Mouse (Mus musculus) 3T3-L1 (cell line): ENCODE data around the gene Fam166b.

Experiments
- DNase-seq: peaks from one replicate; pipeline ENCODE4 v3.0.0-alpha.2; 2015; ENCODE audit warnings: low read depth, low spot score

Fam166b gene

DNA sequence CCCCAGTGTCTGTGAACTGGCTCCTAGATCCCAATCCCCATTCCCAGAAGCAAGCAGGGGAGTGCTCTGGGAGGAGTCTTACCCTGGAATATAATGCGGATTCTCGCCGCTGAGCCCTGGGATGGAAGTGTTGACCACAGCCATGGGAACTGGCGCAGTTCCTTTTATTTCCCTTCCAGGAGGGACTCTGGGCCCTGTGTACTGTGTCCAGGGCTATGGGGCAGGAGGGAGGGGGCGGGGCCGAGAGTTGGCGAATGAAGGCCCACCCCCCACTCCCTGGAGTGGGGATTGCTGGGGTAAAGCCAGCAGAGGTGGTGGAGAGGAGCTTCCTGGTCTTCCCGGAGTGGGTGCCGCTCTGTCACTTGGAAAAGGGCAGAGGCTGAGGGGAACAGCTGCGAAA is at the start of gene Fam166b:
TSS of gene Fam166b (minus strand) at position 189 of the 400 bp plus-strand sequence.
- DNase-seq = no peak

DNA sequence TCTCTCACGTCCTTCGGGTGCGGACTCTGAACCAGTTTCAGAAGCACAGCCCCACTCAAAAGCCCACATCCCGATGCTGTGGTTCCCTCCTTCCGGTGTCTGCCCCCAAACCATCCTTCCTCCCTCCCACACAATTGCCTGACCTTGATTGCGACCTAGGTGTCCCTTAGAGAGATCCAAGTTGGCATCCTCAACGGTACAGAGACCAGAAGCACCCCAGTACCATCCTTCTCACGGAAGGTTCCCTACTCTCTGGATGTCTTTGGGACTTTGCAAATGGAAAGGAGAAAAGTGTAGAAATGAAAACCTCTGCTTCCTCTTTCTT is 49.6 kb upstream of the Fam166b start:
- DNase-seq = no peak

DNA sequence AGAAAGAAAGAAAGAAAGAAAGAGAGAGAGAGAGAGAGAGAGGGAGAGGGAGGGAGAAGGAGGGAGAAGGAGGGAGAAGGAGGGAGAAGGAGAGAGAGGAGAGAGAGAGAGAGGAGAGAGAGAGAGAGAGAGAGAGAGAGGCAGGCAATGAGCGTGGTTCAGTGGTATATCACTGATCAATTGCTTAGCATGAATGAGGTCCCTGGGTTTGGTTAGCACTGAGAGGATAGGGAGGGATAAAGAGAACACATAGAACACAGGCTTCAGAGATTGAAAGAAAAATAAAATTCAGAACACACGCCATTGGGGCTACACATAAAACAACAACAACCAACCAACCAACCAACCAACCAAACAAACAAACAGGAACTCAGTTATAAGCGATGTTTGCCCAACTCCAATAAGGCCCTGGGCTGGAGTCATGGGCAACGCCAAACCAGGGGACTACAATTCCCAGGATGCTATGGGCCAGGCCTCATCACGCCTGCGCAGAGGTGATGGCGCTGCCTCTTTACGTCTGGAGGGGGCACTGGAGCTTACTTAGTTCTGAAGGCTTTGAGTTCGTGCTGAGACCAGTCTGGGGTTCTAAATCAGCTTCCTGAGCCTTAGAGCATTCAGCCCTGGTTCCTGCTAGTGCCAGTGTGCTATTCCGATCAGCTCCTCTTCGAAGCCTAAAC is 49.1 kb upstream of the Fam166b start:
- DNase-seq = peak; percentile 71

DNA sequence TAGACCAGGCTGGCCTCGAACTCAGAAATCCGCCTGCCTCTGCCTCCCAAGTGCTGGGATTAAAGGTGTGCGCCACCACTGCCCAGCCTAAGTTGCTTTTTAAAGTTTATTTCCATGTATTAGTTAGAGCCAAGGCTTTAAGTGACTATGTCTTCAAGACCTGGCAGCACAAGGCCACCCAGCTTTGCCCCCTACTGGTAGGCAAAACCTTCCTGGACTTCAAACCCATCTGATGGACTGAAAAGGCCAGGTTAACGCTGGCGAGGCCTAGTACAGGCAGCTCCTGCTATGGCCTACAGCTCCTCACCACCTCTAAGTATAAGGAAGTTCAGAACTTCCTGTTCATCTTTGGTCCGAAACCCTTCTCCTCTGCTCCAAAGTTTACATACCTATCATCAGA is 47.7 kb upstream of the Fam166b start:
- DNase-seq = peak; percentile 49

DNA sequence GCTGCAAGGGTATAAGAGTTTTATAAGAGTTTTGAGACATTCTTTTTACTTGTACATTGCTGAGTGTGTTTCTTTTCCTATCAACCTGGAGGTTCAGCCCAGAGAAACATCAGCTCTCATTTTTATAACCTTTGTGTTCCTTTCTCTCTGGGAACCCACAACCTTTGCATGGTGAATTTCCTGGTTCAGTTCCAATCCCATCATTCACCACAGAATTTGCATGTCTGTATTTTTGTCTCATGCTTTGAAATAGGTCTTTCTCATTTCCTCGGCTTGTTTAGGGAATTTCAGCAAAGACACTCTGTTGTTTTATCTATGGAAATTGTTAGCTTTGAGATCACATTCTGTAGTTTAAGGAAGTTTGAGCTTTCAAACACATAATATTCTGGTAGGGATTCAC is 44.7 kb upstream of the Fam166b start:
- DNase-seq = no peak

DNA sequence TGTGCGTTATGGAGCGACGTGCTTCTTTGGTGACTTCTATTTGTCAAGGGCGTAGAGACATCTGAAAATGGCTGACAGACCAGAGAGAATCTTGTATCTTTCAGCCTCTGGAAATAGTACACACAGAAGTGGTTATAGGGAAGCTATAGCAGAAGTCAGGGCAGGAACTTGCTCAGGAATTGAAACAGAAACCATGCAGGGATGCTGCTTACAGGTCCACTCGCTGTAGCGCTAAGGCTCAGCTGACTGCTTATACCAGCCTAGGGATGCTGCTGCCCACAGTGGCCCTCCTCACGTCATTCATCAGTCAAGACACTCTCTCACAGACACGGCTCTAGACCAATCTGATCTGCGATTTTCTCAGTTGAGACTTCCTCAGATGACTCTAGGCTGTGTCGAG is 41.4 kb upstream of the Fam166b start:
- no peak for DNase-seq

DNA sequence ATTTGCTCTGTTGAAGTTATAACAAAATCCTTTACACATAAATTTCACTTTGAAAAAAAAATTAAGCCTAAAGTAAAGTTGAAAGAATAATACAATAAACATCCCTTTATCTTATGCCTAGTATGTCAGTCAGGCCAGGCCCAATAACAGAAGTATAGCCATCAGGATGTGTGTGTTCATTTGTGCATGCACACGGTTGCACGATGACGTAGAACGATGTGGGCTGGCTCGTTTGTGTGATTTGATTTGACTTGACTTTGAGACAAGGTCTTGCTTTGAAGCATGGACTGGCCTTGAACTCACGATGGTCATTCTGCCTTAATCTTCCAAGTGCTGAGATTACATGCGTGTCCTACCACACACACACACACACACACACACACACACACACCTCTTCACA is 37.9 kb upstream of the Fam166b start:
- no peak for DNase-seq

DNA sequence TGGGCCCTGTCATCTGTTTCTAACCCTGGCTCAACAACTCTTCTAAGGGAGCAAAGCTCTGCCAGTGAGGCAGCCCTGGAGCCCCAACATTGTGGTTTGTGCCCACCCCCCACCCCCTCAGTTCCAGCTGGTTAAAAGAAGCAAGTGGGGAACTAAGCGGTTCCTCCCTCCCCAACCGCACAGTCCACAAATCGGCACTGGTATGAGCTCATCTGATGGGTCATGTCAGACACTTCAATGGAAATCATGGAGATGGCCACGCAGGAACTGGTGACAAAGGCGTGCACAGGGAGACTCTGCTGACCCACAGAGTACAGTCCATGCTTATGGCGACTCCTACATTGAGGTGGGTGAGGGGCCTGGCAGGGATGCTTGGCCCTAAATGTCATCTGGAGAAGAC is 37.0 kb upstream of the Fam166b start:
- no peak for DNase-seq

DNA sequence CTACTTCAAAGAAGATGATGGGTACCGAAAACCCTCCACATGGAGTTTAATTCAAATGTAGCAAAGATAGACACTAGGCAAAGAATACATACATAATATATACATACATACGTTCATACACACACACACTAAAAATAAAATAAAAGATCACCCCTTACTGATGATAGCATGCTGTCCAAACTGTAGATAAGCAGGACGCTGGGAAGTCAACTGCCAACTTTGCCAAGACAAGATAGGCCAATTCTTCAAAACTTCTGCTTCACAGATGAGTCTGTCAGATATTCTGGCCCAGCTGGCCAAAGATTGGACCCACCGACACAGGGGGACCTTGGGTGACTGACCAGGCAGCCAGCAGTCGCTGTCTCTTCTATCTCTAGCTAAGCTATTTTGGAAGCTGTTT is 34.2 kb upstream of the Fam166b start:
- no peak for DNase-seq

DNA sequence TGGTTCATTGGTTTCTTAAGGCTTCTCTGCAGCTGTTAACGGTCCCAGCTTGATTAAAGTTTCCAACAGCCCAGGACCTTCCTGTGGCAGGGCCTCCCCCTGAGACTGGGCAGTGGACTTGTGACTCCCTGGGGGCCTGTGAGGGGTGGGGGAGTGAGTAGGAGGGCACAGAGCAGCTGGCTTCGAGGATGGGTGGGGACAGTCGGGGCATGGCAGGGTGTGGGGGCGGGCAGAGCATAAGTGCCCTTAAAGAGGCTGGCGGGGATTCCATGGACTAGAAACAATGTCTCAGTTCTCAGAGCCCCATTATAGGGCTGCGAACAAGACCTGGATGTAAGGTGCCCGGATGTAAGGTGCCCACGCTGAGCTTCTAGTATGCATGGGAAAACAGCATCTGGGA is 28.2 kb upstream of the Fam166b start:
- no peak for DNase-seq

DNA sequence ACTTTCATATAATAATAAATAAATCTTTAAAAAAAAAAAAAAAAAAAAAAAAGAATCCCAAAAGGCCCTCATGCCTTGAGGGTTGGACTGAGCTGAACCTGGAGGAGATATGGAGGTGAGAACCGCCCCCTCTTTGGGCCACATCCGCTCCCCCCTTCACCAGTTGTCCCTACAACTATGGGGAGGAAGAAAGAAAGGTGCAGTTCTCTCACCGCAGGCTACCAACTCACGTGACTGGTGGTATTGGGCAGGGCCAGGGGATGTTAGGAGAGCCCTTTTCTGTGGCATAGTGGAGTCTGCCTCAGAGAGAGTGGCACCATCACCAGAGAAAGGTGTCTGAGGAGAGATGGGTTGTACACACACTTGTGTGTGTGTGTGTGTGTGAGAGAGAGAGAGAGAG is 27.5 kb upstream of the Fam166b start:
- no peak for DNase-seq

DNA sequence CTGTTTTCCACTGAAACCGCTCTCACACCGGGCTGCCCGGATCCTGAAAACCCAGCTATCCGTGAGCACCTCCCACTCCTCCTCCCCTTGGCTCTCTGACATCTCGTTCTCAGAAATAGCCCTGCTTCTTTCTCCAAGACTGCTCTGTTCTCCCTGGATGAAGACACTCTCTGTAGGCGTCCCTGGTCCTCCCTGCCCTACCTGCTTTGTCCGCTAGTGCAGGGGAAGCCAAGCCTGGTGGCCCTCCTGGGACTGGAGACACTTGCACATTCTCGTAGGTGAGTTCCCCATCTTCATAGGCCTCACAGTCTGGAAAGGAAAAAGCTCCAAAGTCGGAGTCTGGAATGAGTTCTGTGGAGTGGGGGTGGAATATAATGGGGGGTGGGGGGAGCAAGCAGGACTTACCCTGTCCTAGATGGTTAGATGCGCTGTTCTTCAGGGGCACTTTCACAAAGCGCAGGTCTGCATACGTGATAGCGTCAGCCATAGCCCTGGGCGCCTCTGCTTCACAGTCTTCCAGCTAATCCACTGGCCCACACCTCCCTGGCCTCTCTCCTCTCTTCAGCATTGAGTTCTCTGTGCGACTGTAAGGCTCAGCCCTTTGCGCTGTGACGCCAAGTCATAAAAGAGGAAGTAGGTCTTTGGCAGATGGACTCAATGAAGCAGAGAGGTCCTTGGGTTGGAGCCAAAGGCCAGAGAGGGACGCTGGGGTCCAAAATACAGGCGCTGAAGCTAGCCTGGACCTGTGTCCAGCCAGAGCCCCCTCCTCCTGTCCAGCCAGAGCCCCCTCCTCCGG is 25.3 kb upstream of the Fam166b start, which contains the start of gene Cd72:
TSS of gene Cd72 (minus strand) at position 588 of the 796 bp plus-strand sequence.
- DNase-seq = no peak

DNA sequence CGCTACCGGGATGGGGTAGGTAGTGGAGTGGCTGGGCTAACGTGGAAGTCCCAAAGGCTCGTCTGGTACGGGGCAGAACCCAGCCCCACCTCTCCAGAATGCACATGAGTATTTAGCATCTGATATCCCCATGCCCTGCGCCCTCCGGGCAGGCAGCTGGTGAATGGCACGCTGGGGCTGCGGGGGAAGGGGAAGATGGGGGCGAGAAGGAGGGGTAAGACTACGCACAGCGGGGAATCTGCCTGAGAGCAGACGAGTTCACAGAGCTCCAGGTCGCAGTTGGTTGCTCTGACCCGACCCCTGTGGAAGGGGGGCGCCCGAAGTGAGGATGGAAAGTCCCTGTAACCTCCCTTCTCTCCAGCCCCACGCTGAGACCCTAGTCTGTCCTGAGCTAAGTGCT is 24.5 kb upstream of the Fam166b start:
- no peak for DNase-seq

DNA sequence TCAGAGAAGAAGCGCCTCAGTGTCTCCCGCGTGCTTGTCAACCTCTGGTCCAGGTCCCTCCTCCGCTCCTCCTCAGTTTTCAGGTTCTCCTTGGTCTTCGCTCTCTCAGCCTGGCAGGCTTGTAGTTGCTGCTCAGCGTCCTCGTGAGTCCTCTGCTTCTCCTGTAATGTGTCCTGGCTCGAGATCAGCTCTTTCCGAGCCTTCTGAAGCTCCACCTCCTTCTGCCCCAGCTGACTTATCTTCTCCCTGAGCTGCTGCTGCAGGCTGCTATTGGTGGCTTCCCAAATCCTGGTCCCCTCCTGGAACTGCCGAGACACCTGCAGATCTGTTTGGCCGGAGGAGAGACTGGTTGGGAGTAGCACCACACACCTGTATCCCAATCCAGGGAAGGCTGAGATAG is 23.4 kb upstream of the Fam166b start:
- DNase-seq = no peak

DNA sequence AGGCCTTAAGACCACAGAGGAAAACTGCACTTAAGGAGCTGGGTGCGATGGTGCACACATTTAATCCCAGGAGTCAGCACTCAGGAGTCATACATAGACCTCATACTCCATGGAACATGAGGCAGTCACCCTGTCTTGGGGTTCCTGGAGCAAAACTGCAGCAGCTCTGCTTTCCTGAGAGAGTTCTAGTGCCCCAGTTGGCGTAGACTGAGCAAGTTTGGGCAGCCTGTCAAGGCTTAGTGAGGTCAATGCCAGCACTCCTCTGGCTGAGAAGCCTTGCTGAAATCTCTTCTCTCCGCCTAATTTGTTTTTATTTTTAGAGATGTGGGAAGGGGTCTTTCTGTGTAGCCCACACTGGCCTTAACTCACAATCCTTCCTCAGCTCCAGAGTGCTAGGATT is 19.6 kb upstream of the Fam166b start:
- DNase-seq = no peak

DNA sequence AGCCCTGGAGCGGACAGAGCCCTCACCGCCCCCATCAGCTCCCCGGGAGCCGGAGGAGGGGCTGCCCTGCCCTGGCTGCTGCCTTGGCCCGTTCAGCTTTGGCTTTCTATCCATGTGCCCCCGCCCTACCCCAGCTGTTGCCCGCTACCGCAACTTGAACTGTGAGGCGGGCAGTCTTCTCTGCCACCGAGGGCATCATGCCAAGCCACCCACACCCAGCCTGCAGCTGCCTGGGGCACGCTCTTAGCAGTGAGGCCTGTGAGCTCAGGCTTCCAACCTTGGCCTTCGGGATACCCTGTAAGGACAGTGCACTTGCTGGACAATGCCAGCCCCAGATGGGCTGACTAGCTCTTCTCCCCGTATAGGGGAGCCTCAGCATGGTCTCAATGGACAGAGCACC is 18.3 kb upstream of the Fam166b start:
- DNase-seq = no peak

DNA sequence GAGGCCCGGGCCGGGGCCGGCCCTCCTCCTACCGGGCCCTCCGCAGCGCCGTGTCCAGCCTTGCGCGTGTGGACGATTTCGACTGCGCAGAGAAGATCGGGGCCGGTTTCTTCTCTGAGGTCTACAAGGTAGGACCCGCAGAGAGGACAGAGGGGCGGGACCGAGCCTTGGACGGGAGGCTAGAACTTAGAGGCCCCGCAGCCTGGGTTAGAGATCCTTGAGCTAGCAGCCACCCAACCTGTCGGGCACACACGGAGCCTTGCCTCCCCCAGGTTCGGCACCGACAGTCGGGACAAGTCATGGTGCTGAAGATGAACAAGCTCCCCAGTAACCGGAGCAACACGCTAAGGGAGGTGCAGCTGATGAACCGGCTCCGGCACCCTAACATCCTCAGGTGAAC is 14.6 kb upstream of the Fam166b start:
- peak; percentile 39 for DNase-seq

DNA sequence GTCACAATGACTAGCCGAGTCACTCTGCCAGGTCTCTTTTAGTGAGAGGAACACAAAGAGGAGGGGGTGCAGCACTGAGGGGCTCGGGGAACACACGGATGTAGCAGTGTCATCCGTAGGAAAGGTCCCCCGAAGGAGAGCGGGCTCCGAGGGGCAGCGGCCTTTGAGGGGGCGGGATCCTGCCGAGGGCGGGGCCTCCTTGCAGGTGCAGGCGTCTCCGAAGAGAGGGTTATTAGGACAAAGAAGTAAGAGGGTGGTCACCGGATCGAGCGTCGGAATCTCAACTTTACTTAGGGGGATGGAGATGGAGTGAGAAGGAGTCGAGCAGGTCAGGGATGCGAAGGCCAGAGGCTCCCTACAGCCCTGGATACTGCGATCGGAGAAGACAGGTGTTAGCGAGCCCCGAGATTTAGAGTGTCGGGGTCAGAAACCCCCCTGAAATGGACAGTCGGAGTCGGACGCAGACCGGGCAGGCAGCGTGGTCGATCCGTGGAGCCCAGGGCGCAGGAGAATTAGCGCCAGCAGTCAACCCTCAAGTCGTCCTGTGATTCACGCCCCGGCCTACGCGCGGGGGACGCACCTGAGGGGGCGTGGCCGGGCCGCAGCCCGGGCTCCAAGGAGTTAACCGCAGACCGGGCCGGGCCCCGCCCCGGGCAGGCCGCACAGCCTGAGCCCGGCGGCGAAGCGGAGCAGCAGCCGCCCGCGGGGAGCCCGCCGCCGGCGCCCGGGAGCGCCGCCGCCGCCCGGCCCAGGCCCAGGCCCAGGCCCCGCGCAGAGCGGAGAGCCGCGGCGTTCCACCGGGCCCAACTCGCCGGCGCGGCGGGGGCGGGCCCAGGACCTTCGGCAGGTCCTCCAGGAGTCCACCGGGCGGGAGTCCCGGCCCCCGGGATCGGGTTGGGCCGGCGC is 13.8 kb upstream of the Fam166b start:
- DNase-seq = peak; percentile 72

DNA sequence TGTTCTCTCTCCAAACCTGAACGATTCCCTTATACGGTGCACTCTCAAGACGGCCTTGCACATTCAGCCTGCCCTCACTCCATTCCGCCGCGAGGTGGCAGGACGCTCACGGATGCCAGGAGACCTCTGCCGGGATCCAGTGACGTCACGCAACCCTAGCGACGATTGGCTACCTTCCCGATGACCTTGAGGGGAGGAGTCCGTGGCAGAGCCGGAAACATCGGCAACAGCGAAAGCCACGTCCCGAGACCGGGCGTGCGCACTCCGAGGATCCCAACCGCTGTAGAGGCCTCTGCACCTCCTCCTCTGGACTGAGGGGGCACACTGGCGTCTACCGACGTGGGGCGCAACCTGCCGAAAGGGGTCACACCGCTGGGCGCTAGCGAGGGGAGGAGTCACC is 13.1 kb upstream of the Fam166b start:
- peak; percentile 99 for DNase-seq

DNA sequence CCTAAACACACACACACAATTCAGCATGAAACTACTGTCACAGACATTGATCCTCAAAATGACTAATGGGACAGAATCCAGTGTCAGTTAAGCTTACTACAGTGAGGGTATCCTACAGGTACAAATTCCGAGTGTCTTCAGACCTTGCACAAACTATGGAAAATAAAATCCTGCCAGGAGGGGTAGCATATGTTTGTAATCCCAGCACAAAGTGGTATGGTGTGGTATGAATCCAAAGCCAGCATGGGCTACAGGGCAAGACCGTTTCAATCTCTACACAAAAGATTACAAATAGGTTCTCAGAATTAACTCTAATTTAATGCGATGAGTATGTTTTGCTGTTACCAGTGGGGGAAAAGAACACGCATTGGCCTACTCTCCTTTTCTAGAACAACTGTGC is 12.7 kb upstream of the Fam166b start, which contains the start of gene Tesk1:
TSS of gene Tesk1 (plus strand) at position 301 of the 400 bp plus-strand sequence.
- no peak for DNase-seq

DNA sequence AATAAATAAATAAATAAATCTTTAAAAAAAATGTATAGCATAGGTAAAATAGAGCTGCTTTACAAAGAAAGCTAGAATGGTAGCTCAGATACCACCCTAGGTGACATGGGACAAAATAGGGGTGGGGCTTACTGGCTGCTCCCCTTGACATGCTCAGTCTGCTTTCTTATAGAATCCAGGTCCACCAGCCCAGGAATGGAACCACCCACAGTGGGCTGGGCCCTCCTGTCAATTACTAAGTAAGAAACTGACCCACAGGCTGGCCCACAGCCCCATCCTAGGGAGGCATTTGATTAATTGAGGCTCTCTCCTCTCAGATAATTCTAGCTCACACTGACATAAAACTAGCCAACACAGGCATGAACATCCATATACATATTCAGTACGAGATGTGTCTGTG is 3.9 kb upstream of the Fam166b start:
- DNase-seq = peak; percentile 56

DNA sequence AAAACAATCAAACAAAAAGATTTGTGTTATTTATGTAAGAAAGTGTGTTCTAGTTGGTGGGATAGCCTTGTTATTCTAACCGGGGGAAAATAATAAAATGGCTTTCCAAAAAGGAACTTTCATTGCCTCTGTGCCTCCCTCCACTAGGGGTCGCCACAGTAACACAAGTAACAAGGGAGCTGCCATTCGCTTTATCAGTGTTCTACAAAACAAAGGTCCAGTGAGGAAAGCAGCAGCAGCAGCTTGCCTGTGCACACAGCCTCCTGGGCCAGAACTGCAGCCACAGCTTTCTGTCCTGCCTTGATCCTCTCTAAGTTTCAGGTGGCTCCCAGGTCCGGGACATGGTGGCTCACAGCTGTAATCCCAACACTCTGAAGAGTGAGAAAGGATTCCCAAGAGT is 2.8 kb upstream of the Fam166b start:
- DNase-seq = peak; percentile 92
